Mouse (Mus musculus): ENCODE measurements at regions not wholly inside any gene's neighbourhood (a gene's known extent, or its start where the extent isn't known, plus 50 kb on each side); places are given as distances from the start of the nearest gene placed in this dataset.

- TF ChIP-seq POLR2A (IDR thresholded peaks at IDR 0.05; ENCODE audit: borderline replicate concordance, insufficient read depth, low read length) = no peak
- TF ChIP-seq CTCF (IDR thresholded peaks at IDR 0.05; ENCODE audit: borderline replicate concordance, insufficient read depth, low read depth, low read length) = no peak
- Histone ChIP-seq H3K4me1 (ENCODE audit: control insufficient read depth, insufficient read depth, low read length) (no peaks in the 10 kb centered on the region), H3K27ac (ENCODE audit: insufficient read depth, low read length) (no peak overlapping the region), H3K27me3 (ENCODE audit: control insufficient read depth, insufficient read depth, low read length) (no peaks in the 10 kb centered on the region), H3K4me3 (replicated peaks; ENCODE audit: insufficient read depth, low read depth, low read length) (no peak overlapping the region)
- 44% methylated on average over 1 of the region's 1 CpGs for WGBS
- no peak for DNase-seq
These were observed 182.2 kb upstream of the Ctso start for GRCm38 (mm10) chr3:81750164-81750563.

GRCm38 (mm10) chr3:81752955-81753354 lies 179.4 kb upstream of the Ctso start:
- DNase-seq = no peak
- TF ChIP-seq CTCF (IDR thresholded peaks at IDR 0.05; ENCODE audit: borderline replicate concordance, insufficient read depth, low read depth, low read length) (no peak), POLR2A (IDR thresholded peaks at IDR 0.05; ENCODE audit: borderline replicate concordance, insufficient read depth, low read length) (no peak)
- Histone ChIP-seq H3K27ac (ENCODE audit: insufficient read depth, low read length) (no peak overlapping the region), H3K4me3 (replicated peaks; ENCODE audit: insufficient read depth, low read depth, low read length) (no peak overlapping the region), H3K4me1 (ENCODE audit: control insufficient read depth, insufficient read depth, low read length) (no peaks in the 10 kb centered on the region), H3K27me3 (ENCODE audit: control insufficient read depth, insufficient read depth, low read length) (no peaks in the 10 kb centered on the region)
- WGBS = 72% methylated on average over 4 of the region's 4 CpGs

DNA sequence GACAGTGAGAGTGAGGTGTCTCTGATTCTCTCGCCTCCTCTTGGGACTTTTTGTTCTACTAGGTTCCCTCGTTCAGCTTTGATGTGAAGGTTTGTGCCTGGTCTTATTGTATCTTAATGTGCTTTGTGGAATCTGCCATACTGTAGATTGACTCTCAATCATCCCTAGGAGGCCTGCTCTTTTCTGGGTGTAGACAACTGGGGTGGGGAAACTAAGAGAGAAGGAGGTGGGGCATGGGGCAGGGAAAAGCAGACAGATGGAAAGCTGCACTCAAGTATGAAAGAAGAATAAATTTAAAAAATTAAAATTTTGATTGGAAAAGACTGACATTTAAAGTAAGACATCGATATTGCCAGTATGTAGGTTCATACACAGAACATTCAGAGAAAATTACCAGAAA lies 172.0 kb upstream of the Ctso start:
- Histone ChIP-seq H3K27me3 (ENCODE audit: control insufficient read depth, insufficient read depth, low read length) (no peaks in the 10 kb centered on the region), H3K4me3 (replicated peaks; ENCODE audit: insufficient read depth, low read depth, low read length) (no peak overlapping the region), H3K4me1 (ENCODE audit: control insufficient read depth, insufficient read depth, low read length) (no peaks in the 10 kb centered on the region), H3K27ac (ENCODE audit: insufficient read depth, low read length) (no peak overlapping the region)
- WGBS = 85% methylated on average over 3 of the region's 3 CpGs
- no peak for DNase-seq
- TF ChIP-seq POLR2A (IDR thresholded peaks at IDR 0.05; ENCODE audit: borderline replicate concordance, insufficient read depth, low read length) (no peak), CTCF (IDR thresholded peaks at IDR 0.05; ENCODE audit: borderline replicate concordance, insufficient read depth, low read depth, low read length) (no peak)

DNA sequence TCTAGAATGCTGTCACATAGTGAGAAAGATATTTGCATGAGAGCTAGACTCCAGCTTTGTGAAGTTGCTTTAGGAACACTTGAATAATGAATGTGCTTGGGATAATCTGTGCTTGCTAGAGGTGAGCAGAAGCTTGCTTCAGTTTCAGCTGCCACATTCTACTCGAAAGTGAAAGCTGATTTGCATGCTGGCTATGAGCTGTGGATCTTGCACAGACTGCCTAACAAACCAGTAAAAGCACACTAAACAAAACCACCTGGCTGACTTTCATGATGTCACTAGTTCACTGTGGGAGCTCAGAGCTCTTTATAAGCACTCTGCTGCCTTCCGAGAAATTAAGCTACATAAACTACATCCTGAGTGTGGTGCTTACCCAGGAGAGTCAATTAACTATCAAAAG lies 171.5 kb upstream of the Ctso start:
- no peak for DNase-seq
- WGBS = 40% methylated on average over 2 of the region's 2 CpGs
- Histone ChIP-seq H3K4me3 (replicated peaks; ENCODE audit: insufficient read depth, low read depth, low read length) (no peak overlapping the region), H3K4me1 (ENCODE audit: control insufficient read depth, insufficient read depth, low read length) (no peaks in the 10 kb centered on the region), H3K27ac (ENCODE audit: insufficient read depth, low read length) (no peak overlapping the region), H3K27me3 (ENCODE audit: control insufficient read depth, insufficient read depth, low read length) (no peaks in the 10 kb centered on the region)
- TF ChIP-seq CTCF (IDR thresholded peaks at IDR 0.05; ENCODE audit: borderline replicate concordance, insufficient read depth, low read depth, low read length) (no peak), POLR2A (IDR thresholded peaks at IDR 0.05; ENCODE audit: borderline replicate concordance, insufficient read depth, low read length) (no peak)

DNA sequence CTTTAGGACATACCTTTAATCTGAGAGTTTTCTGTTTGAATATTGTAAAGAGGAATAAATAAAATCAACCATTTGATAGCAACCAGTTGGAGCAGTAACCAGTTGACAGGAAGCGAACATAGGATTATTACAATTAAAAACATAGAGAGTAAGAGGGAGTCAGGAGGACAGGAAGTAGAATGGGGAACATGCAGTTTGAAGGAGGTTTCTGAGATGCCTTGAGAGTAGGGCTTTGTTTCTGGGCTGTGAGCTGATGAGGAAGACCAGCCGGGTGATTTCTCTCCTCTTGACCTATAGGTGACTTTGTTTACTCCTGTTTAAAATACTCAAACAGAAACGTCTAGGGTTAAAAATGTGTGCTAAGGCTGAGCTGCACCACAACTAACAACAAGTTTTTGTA lies 160.6 kb upstream of the Ctso start:
- Histone ChIP-seq H3K4me1 (ENCODE audit: control insufficient read depth, insufficient read depth, low read length) (no peaks in the 10 kb centered on the region), H3K27ac (ENCODE audit: insufficient read depth, low read length) (no peak overlapping the region), H3K27me3 (ENCODE audit: control insufficient read depth, insufficient read depth, low read length) (no peaks in the 10 kb centered on the region), H3K4me3 (replicated peaks; ENCODE audit: insufficient read depth, low read depth, low read length) (no peak overlapping the region)
- TF ChIP-seq CTCF (IDR thresholded peaks at IDR 0.05; ENCODE audit: borderline replicate concordance, insufficient read depth, low read depth, low read length) (no peak), POLR2A (IDR thresholded peaks at IDR 0.05; ENCODE audit: borderline replicate concordance, insufficient read depth, low read length) (no peak)
- WGBS = 83% methylated on average over 3 of the region's 3 CpGs
- DNase-seq = no peak

DNA sequence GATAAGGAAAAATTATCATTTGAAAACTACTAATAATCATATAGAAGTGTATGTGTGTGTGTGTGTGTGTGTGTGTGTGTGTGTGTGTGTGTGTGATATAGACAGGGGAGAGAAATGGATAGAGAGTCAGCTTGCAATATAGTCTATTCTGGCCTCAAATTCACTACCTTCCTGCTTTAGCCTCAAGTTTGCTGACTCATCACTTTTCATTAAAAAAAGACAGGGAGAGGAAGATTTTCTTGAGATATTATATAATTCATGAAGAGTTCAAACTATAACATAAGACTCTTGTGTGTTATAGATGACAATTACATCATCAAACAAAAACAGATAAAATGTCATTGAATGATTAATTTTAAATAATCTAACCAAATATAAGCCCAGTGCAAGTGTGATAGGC lies 159.4 kb upstream of the Ctso start:
- Histone ChIP-seq H3K27me3 (ENCODE audit: control insufficient read depth, insufficient read depth, low read length) (no peaks in the 10 kb centered on the region), H3K4me1 (ENCODE audit: control insufficient read depth, insufficient read depth, low read length) (no peaks in the 10 kb centered on the region), H3K27ac (ENCODE audit: insufficient read depth, low read length) (no peak overlapping the region), H3K4me3 (replicated peaks; ENCODE audit: insufficient read depth, low read depth, low read length) (no peak overlapping the region)
- no peak for DNase-seq
- no peak for TF ChIP-seq POLR2A (IDR thresholded peaks at IDR 0.05; ENCODE audit: borderline replicate concordance, insufficient read depth, low read length)
- no peak for TF ChIP-seq CTCF (IDR thresholded peaks at IDR 0.05; ENCODE audit: borderline replicate concordance, insufficient read depth, low read depth, low read length)

DNA sequence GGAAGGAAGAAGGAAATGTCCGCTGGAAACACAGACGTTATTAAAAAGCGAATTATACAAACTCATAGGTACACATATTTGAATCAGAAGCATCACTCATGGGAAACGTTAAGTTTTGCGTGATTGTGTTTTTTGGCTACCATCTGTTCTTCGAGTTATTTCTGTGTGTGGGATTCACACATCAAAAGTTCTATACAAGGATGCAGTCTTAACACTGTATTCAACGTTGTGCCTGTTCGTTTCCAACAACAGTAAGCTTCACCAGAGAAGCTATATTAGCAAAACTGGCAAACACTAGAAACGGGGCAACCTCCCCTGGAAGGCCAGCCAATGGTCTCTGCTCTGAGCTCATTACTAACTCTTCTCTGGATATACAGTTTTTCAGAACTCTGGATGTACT lies 150.3 kb upstream of the Ctso start:
- WGBS = 89% methylated on average over 9 of the region's 9 CpGs
- Histone ChIP-seq H3K4me3 (replicated peaks; ENCODE audit: insufficient read depth, low read depth, low read length) (no peak overlapping the region), H3K27ac (ENCODE audit: insufficient read depth, low read length) (no peak overlapping the region), H3K4me1 (ENCODE audit: control insufficient read depth, insufficient read depth, low read length) (no peaks in the 10 kb centered on the region), H3K27me3 (ENCODE audit: control insufficient read depth, insufficient read depth, low read length) (no peaks in the 10 kb centered on the region)
- no peak for DNase-seq
- TF ChIP-seq POLR2A (IDR thresholded peaks at IDR 0.05; ENCODE audit: borderline replicate concordance, insufficient read depth, low read length) (no peak), CTCF (IDR thresholded peaks at IDR 0.05; ENCODE audit: borderline replicate concordance, insufficient read depth, low read depth, low read length) (no peak)

DNA sequence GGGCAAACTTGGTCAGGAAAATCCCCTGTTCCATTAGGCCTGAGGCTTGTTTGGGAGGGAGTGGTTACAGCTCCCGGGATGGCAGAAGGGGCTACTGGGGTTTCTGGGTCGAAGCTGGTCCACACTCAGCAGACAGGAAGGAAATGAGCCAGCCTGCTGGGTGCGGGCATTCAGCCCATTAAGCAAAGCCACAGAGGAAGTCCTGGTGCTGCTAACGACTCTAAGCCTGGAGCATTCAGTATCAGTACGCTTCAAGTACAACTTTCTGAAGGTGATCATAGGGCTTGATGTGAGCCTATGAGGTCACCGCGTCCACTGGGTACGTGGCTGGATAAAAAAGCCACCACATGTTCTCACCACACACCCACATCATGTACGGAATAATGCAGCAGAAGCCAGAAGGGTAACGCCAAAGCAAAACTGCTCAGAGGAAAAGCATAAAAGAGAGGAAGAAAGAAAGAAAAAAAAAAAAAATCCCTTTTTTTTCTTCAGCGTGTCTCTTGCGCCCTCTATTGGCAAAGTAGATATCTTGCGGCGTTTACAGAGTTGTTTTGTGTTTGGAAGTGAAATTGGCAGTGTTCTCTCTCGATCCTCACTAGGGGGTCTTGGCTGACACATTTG lies 149.4 kb upstream of the Ctso start:
- H3K27me3 ChIP-seq (ENCODE audit: control insufficient read depth, insufficient read depth, low read length) = no peaks in the 10 kb centered on the region
- WGBS = 9% methylated on average over 15 of the region's 15 CpGs
- no peak overlapping the region for H3K27ac ChIP-seq (ENCODE audit: insufficient read depth, low read length)
- peak; percentile 18 to 19 for DNase-seq
- no peaks in the 10 kb centered on the region for H3K4me1 ChIP-seq (ENCODE audit: control insufficient read depth, insufficient read depth, low read length)
- peak overlapping the region; percentile 41 for H3K4me3 ChIP-seq (replicated peaks; ENCODE audit: insufficient read depth, low read depth, low read length)
- TF ChIP-seq POLR2A (IDR thresholded peaks at IDR 0.05; ENCODE audit: borderline replicate concordance, insufficient read depth, low read length) (no peak), CTCF (IDR thresholded peaks at IDR 0.05; ENCODE audit: borderline replicate concordance, insufficient read depth, low read depth, low read length) (peak; percentile 37; the same call in 1 of the 2 replicates)
